Mouse (Mus musculus): ENCODE data around the gene Fam83g.

DNA sequence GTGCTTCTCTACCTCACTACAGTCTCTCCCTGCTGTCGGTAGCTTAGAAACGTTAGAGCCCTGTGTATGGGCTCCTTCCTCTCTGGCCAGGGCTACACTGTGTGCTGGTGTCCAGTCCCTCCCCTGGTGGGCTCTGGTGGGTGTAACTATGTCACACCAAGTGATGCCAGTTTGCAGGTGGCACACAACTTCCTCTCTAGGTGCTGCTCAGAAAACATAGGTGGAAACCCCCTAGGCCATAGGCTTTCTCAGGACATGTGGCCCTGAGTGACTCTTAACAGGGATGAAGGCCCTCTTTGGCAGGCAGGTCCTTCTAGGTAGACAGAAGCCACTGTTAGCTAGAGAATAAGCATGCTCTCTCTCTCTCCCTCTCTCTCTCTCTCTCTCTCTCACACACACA, 26.5 kb upstream of the Fam83g start:
- TF ChIP-seq CTCF (IDR thresholded peaks at IDR 0.05; ENCODE audit: low read depth, low read length), result no peak
- no peak for TF ChIP-seq TAL1 (conservative IDR thresholded peaks at IDR 0.05; ENCODE audit: low read depth, low read length)
- TF ChIP-seq POLR2AphosphoS5 (IDR thresholded peaks at IDR 0.05; ENCODE audit: insufficient replicate concordance, low read depth, low read length), result no peak
- no peak for TF ChIP-seq GATA1 (IDR thresholded peaks at IDR 0.05; ENCODE audit: borderline replicate concordance, low read length)
